15 mouse cellular contexts compared by ENCODE assay signal in the genomic region with DNA sequence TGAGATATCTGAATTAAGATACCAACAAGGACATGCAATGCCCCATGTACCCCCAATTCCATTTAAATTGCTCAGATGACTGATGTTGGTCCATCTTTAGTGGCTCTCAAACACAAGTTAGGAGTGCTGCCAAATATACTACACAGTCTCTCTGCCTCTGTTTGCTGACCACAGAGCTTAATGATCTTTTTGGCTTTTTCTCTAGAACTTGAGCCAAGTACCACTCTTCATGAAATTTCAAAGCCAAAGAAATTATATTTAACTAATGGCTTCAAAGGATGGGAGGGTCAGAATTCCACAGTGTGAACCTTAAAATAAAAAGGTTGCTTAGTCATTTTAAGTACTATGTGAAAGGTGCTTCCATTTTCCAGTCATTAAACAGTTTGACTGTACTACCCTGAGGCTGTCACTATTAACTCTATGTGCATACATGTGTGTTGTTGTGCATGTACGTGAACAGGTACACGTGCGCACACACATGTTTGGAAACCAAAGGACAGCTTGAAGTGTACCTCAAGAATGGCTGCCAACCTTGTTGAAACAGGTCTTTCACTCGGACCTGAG.
"Had no signal": no experiment of that assay in that cellular context is flagged by ENCODE, and none has a peak within 500 bp of the region (broad histone marks: within the 10 kb centered on the region; RNA-seq: fewer than 3 reads in every experiment).

No protein-coding gene starts in this region.

- H3K36me3 ChIP-seq: intestine, embryonic 15.5 days; kidney, embryonic 15.5 days; limb, embryonic 12.5 days; limb, embryonic 15.5 days had no signal

- H3K9ac ChIP-seq: intestine, embryonic 15.5 days; kidney, embryonic 15.5 days; limb, embryonic 12.5 days; limb, embryonic 15.5 days; liver, embryonic 14.5 days had no signal

- DNase-seq: kidney, adult 11 months; kidney, adult 8-10 months; kidney, postnatal 10 days; kidney, postnatal 36 days; layer of hippocampus, postnatal 36 days; midbrain, embryonic 14.5 days; thymus, adult 18-20 months; thymus, postnatal 36 days had no signal

- H3K4me1 ChIP-seq: intestine, embryonic 15.5 days; kidney, embryonic 15.5 days; limb, embryonic 12.5 days; limb, embryonic 15.5 days had no signal

- ATAC-seq: intestine, embryonic 15.5 days had no signal

- H3K4me3 ChIP-seq: intestine, embryonic 15.5 days; kidney, embryonic 15.5 days; left cerebral cortex, adult 2 months; limb, embryonic 12.5 days; limb, embryonic 15.5 days had no signal

- H3K9me3 ChIP-seq: intestine, embryonic 15.5 days; kidney, embryonic 15.5 days; limb, embryonic 12.5 days; limb, embryonic 15.5 days had no signal

- H3K27ac ChIP-seq: intestine, embryonic 15.5 days; kidney, embryonic 15.5 days; left cerebral cortex, adult 2 months; limb, embryonic 12.5 days; limb, embryonic 15.5 days; liver, embryonic 14.5 days had no signal

- H3K27me3 ChIP-seq: intestine, embryonic 15.5 days; kidney, embryonic 15.5 days; limb, embryonic 12.5 days; limb, embryonic 15.5 days had no signal

- H3K4me2 ChIP-seq: intestine, embryonic 15.5 days; kidney, embryonic 15.5 days; limb, embryonic 12.5 days; limb, embryonic 15.5 days; midbrain, embryonic 11.5 days had no signal
